Mouse (Mus musculus) MN1 (cell line): Measurements from ENCODE around the gene Rpl7l1.
A peak's percentile ranks its signal among the peaks of the same experiment; 100 is the strongest.
"Not testable (repeated sequence)": the region's sequence is repeated elsewhere in the genome, so short reads cannot be mapped to it uniquely, and the experiment has no call there.

Source experiments
- DNase-seq: peaks from one replicate; pipeline ENCODE4 v3.0.0-alpha.2; 2016; ENCODE audit warnings: low spot score

The Rpl7l1 gene

DNA sequence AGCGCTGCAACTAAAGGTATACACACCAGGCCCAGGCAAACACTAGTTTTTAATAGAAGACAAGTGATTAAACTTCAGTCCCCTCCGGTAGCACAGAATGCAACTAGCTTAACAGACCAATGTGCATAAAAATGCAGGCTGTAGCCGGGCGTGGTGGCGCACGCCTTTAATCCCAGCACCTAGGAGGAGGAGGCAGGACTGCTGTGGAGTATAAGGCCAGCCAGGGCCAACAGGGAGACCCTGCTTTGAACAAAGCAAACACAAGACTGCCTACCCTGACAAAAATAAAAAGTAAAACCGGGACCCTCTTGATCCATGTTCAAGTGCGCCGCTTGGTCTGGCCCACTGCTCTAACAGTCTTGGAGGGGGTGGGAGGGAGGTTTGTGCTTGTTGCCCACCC is 7.4 kb downstream of the Rpl7l1 start:
- DNase-seq, result no peak

DNA sequence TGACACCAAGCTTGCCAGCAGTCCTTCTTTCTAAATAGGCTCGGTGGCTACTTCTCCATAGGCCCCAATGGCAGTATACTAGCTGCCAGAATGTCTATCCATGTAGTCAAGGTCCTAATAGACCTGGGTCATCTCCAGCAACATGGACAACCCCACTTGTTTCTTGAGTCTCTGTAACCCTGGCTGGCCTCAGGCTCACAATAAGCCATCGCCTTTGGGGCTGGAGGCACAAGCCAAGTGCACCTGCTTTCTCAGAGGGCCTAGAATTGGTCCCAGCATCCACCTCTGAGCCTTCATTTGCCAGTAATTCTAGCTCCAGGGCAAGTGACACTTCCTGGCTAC is 8.4 kb downstream of the Rpl7l1 start:
- no peak for DNase-seq

DNA sequence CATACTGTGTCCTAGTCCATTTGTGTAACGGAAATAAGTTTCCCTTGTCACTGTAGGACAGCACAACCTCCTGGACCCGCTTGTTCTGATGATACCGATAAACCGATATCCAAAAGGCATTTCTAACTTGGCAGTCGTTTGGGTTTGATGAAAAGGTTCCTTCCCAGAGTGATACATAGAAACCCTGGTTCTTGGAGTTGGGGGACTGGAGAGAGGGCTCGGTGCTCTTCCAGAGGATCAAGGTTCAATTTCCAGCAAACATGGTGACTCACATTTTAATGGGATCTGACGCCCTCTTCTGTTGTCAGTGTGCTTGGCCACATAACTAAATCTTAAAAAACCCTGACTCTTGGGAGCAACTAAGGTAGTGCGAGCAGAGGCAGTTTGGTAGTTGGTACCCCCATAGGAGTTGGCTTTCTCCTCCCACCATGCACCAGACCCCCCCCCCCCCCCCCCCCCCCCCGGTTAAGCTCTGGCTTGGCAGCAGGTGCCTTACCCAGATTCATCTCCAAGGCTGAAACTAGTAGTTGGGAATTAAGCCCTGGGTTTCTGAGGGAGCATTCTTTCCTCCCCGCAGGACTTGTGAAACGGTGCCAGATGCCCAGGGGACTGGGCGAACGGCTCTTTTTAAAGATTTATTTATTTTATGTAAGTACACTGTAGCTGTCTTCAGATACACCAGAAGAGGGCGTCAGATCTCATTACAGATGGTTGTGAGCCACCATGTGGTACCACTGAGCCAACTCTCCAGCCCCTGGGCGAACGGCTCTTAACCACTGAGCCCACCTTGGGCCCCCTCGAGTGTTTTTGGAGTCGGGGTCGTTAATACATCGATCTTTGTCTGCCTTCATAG is 9.0 kb downstream of the Rpl7l1 start:
- DNase-seq, result peak; percentile 71

DNA sequence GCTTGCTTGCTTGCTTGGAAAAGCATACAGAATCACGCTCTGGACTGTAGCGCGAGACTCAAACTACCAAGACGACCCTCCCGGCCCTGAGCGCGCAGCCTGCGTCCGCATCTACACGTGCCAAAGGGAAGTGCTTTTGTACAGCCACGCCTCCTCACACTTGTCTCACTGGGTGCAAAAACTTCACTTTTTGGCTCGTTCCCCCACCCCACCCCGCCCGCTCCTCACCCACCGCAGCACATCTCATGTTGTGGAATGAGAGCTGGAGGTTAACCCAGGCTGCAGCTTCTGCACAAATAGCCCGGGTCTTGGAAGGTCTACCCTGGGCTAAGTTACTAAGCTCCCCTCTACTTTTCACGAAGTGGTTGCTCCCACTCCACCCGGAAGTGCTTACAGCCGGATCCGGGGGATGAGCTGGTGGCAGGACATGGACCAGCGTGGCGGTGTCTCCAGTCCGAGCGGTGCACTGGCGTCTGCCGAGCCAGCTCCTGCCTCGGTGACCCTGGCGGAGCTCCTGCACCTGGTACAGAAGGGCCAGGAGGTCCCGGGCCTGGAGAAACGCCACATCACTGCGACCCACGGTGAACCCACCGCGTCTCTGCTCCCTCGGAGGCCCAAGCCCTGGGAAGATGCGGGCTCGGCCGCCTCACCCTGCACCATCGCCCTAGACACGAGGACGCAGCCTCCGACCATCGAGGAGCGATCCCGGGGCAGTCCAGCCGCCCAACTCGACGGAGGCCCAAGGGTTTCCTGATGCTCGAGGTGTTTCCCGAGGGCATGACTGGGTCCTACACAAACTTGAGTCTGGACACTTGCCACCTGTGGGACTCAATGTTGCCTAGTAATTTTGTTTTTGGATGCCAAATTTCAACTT is 9.8 kb downstream of the Rpl7l1 start, which contains the start of gene 2310039H08Rik:
2310039H08Rik (plus strand) TSS at position 232 of the 874 bp plus-strand sequence.
- DNase-seq, result peak; percentile 93

DNA sequence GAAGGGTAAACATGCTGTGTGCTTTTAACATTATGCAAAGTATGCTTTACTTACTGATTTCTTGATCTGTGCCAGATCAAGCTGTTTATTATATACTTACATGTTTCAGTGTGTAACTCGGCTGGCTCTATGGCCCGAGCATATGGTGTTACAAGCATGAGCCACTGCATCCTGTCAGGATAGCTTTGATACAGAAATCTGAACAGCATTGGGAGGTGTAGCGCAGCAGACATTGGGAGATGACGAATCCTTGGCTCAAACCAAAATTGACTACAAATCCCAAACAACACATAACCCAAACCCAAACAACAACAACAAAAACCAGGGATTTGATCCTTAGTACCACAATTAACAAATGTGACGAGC is 10.5 kb downstream of the Rpl7l1 start:
- no peak for DNase-seq

DNA sequence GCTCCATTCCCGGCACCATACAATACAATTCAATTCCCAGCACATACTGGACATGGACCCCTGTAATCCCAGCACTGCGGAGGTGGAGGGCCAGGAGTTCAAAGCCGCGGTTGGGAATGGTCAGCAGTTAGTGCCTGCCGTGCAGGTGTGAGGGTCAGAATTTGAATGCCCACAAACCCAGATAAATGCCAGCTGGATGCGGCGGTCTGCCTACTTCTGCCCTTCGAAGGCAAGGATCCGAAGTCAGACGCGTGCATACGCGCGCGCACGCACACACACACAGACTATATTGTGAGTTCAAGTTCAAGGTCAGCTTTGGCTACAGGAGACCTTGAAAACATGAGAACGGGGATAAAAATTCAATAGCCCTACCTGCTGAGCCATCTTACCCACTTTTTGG is 10.9 kb downstream of the Rpl7l1 start:
- no peak for DNase-seq

DNA sequence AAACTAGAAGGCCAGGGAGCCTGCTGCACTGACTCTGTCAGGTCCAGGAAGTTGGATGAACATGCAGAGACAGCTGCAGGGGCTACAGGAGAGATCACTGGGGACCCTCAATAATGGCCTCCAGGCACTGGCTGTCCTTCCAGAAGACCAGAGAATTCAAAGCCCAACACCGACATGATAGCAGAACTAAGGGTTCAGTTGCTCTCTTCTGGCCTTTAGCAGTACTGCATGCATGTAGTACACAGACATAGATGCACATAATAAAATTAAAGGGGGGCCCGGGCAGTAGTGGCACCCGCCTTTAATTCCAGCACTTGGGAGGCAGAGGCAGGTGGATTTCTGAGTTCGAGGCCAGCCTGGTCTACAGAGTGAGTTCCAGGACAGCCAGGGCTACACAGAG is 11.4 kb downstream of the Rpl7l1 start:
- no peak for DNase-seq

DNA sequence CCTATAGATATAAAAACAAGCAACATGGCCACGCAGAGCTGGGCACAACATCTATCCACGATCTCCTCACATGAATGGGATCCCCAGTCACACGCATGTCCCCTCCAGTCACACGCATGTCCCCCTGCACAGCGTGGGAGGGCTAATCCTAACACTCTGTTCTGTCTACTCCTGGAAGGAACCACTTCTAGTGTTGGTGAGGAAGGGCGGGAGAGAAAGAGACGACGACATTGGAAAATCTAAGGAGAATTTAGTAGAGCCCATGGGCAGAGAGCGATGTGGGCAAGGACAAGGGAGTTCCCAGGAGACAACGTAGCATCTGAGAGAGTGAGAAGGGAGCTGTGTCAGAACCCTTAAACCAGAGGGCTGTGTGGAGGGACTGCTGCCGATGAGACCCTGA is 11.9 kb downstream of the Rpl7l1 start:
- no peak for DNase-seq

DNA sequence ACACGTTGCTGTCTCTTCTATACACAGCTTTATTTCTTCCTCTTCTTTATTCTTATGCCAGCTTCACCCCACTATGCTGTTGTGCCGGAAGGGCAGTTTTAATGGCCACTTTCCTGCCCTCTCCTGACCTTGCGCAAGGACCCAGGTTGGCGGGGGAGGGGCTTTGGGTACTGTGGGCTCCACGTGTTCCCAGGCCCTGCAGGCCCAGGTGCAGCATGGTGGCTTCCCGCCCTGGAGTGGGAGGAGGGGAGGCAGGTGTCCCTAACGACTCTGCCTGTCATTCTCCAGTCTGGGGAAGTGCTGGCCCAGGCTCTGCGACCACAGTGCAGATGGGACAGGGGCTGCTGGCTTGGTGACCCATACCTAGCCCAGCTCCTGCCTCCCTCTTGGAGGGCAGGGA is 14.6 kb downstream of the Rpl7l1 start:
- no peak for DNase-seq

DNA sequence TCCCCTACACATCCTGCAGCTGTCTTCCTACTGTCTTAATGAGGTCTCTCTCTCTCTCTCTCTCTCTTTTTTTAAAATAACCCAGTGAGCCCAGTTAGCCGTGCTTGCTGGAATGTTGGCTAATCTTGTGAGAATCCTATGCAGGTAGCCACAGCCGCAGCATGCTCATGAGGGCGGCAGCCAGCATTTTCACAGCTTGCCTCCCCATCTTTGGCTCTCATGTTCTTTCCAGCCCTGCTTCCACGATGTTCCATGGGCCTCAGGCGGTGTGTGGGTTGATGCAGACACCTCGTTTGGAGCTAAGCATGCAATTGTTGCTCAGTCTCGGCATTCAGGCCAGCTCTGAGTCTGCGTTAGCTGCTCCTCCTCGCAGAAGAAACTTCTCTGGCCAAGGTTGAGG is 17.6 kb downstream of the Rpl7l1 start:
- not testable (repeated sequence) for DNase-seq

DNA sequence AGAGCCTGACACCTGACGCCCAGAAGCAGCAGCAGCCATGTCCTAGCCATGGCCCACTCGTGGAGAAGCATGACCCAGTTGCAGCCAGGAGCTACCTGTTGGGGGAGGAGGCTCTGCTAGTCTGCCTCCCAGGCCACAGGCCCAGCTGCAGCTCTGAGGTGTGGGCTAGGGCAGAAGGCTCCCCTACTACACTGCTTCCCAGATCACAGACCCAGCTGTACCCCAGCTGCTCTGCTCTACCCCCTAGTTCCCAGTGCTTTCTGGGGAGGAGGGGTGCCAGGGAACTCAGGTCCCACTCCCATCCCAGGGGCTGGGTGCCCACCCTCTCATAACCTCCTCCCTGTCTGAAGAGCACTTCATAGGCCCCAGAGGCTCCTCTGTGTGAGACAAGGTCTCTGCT is 18.9 kb downstream of the Rpl7l1 start, which contains the start of gene Ptcra:
Ptcra (minus strand) TSS at position 169 of the 400 bp plus-strand sequence.
- DNase-seq, result no peak

DNA sequence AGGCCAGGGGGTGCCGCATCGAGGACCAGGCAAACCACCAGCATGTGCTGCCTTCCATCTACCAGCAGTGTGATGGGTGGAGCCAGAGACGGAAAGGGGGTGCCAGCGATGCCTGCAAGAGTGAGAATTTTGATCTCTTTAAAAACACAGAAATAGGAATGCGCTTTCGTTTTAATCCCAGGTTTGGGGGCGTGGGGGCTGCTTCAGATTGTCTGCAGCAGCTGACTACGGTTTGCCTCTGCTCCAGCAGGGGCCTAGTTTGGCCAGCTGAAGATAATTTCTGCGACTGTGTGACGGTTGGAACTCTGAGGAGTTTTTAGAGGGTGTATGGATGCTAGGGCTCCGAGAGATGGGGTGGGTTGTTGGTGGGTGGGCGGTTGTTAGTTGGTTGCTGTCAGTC is 23.7 kb downstream of the Rpl7l1 start:
- no peak for DNase-seq

DNA sequence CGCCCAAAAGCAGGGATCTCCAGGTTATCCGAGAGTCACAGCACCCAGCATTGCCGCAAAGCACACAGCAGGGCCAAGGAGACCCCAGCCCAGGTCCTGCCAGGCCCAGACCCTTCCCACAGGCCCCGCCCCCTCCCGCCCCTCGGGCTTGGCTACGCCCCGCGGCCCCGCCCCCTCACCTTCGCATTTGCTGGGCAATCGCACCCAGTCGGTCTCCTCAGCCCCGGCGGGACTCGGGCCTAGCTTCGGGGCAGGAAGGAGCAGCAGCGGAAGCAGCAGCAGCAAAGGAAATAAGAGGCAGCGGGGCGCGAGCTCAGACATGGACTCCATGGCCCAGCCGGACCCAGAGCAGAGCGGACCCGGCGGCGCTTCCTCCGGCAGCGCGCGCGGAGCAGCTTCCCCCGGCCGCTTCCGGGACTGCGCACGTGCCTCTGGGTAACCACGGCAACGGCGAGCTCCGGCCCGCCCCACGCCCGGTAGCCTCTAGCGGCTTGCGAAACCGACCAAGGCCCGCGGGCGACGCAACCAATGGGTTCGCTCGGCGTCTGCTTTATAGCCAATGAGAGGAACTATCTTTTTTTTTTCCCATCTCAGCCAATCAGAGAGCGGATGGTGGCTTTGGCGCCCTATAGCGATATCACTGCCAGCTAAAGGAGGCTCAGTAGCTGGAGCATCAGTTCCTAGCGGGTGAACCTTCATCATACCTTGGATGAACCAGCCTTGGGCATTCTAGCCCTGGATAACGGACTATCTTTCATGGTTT is 30.5 kb downstream of the Rpl7l1 start, which contains the start of gene Cnpy3:
Cnpy3 (minus strand) TSS at position 421 of the 763 bp plus-strand sequence.
- DNase-seq, result peak; percentile 100

DNA sequence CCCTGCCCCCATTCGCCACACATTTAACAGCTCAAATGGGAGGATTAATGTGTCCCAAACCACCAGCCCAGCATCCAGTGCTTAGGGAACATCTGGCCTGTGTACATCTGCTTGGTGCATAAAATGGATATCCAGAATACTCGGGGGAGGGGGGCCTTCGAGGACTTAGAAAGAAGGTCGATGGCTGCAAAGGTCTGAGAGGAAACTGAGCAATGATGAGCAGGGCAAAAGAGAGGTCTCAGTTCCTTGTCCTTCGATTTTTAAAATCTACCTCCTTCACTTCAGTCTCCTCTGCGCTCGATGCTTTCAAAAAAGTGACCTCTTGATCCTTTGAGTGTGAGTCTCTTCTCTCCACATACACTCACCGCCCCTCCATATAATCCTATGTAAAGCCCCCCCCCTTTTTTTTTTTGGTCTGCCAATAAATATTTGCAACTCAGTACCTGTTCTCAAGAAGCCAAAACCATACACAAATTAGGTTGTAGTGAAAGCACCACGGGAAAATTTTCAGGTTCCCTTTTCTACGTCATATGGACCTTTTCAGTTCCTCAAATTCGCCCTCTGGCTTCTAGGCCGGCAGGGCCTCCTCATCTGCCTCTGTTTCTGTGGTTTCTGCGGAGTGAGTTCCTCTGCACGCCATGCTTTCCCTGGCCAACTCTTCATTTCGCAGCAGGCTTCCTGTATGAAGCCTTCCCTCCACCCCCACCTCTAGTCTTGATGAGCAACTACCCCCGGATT is 31.2 kb downstream of the Rpl7l1 start:
- DNase-seq, result no peak

DNA sequence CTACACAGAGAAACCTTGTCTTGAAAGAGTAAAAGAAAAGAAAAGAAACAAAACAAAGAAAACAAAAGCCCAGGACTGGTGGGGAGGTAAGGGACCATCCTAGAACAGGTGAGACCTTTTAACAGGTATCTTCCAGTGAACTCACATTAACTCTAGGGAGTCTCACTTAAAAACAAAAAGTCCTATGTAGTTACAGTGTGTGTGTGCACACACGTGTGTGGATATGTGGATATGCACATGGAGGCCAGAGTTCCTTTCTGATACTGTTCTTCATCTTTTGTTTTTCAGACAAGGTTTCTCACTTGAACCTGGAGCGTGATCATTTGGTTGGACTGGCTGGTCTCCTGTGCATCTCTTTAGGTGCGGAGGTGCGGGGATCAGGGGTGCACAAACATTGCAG is 31.9 kb downstream of the Rpl7l1 start:
- DNase-seq, result no peak

DNA sequence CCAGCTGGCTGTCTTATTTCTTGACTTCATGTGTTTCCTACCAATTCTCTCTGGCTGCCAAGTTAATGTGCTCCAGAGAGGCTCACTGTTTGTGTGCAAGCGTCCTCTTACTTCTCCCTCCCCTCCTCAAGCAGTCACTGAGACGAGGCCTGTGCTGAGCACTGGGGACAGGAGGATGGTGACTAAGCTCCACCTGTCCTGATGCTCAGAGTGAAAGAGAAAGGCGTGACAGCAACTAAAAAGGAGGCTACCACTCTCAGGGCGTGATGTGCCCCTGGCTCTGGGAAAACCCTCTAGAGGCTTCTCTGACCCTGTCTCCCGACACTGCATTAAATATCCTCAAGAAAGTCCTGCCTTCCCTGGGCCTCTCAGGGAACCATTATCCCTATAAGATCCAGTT is 33.2 kb downstream of the Rpl7l1 start:
- no peak for DNase-seq

DNA sequence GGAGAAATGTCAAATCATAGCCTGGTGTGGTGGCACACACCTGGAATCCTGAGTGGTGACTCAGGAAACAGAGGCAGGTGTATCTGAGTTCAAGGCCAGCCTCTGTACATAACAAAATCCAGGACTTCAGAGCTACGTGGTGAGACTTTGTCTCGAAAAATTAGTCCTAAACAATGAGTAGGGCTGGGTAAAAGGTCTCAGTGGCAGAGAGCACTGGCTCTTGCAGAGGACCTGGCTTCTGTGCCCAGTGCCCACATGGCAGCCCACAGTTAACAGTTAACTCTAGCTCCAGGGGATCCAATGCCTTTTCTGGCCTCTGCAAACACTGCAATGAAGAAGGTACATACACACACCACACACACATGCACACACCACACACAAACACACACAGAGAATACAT is 34.7 kb downstream of the Rpl7l1 start:
- no peak for DNase-seq

DNA sequence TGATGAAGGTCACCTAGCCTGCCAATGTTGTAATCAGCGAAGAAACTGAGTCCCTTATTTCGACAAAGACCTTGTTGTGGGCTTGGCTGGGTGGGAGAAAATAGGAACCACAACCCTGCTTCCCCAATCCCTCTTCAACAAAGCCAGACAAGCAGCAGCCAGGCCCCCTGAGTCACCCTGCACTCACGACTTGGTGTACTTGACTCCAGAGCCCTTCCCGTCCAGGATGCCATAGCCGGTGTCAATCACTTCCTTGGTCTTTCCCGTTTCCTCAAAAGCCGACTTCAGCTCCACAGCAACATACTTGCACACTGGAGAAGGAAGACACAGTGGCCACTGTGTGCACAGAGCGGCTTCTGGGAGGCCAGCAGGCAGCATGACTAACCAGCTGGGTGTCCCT is 35.2 kb downstream of the Rpl7l1 start:
- no peak for DNase-seq

DNA sequence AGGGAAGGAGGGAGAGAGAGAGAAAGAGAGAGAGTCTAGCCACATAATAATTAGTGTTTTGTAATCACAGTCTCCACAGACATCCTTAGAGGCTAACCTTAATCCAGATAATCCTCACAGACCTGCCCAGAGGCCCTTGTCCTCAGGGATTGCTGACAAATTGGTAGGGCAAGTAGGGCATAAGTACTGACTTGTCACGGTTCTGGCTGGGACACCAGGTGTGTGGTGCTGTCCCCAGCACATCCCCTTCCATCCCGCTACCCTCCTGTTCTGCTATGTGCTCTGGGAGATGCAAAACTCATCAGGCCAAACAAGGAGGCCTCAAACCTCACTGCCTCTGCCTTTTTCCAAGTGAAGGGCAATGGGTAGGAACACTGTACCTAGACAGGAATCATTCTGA is 37.0 kb downstream of the Rpl7l1 start:
- DNase-seq, result no peak

DNA sequence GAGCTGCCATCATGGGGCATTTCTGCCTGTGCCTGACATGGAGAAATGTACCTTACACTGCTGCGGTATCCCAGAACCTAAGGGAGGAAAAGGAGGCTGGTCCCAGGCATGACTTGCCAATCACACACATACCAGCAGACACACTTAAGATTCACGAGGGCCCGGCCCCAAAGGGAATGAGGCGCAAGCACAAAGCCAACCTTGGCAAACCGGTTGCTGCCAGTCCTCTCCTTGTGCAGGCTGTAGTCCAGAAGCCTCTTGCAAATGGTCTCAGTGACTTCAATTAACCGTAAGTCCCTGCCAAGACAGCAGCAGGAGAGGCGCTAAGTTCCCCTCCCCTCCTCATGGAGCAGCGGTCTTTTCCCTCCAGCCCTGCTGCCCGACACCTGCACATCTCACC is 39.5 kb downstream of the Rpl7l1 start:
- DNase-seq, result no peak

DNA sequence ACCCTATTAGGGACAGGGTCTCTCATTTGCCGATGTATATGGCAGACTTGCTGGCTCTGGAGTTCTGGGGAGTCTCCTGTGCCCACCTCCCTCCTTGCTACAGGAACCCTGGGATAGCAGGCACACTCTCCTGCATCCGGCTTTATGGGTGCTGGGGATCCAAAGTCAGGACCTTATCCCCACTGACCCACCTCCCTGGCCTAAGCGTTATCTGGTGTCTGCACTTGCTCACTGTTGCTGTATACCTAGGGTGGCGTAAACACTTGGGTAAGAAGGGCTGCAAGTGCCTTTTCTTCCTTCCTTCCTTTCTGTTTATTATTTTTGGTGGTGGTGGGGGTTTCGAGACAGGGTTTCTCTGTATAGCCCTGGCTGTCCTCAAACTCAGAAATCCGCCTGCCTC is 41.2 kb downstream of the Rpl7l1 start:
- DNase-seq, result no peak

DNA sequence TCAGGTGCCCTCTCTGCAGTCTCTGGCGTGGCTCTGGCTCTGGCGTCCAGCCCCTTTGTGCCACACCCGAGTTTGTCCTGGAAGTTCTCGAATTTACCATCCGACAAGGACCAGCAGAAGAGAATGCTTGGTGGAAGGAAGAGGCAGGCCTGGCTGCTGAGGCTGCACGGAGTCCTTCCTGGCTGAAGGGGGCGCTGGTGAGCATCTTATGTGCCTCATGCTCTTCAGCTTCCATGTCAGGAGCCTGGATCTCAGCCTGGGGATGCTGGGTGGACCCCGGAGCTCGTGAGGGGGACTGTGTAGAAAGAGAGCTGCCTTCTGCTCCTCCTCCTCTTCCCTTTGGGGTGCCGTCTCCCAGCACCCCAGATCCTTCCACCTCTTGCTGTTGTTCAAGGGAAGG is 46.3 kb downstream of the Rpl7l1 start:
- DNase-seq, result no peak
